ENCODE assay signal across 11 mouse cellular contexts in genomic region chr6:53363981-53364391, GRCm38 (mm10).
DNase-seq lines count a peak whose midpoint lies in the region; ATAC-seq lines count a peak whose summit lies in the region.
"Had no signal": no experiment of that assay in that cellular context is flagged by ENCODE, and none has a peak within 500 bp of the region (broad histone marks: within the 10 kb centered on the region; RNA-seq: fewer than 3 reads in every experiment).

No protein-coding gene starts in this region.

- H3K27ac ChIP-seq in hindbrain, embryonic 10.5 days: peak overlapping the region; percentile 29; the same call in 1 of the 2 replicates
- H3K27ac ChIP-seq in hindbrain, embryonic 16.5 days (ENCODE audit: low read depth, low read length): no peak overlapping the region
- H3K27ac ChIP-seq in embryonic facial prominence, embryonic 12.5 days: peak overlapping the region; percentile 80
- no peak overlapping the region for H3K27ac ChIP-seq in kidney, embryonic 14.5 days (ENCODE audit: low read depth, low read length)
- H3K27ac ChIP-seq: embryonic facial prominence, embryonic 15.5 days; liver, embryonic 13.5 days had no signal

- H3K9me3 ChIP-seq in hindbrain, embryonic 10.5 days: no peaks in the 10 kb centered on the region
- H3K9me3 ChIP-seq in hindbrain, embryonic 16.5 days (ENCODE audit: control insufficient read depth, low read length): no peaks in the 10 kb centered on the region
- H3K9me3 ChIP-seq in embryonic facial prominence, embryonic 12.5 days: no peaks in the 10 kb centered on the region
- H3K9me3 ChIP-seq in kidney, embryonic 14.5 days (ENCODE audit: control insufficient read depth, low read length): no peaks in the 10 kb centered on the region
- H3K9me3 ChIP-seq: embryonic facial prominence, embryonic 15.5 days; liver, embryonic 13.5 days had no signal

- DNase-seq in hindbrain, embryonic 10.5 days (ENCODE audit: low spot score): peak; percentile 46
- DNase-seq in skeletal muscle tissue, adult 2 months (ENCODE audit: low read depth, low spot score): peak; percentile 30
- DNase-seq in thymus, postnatal 0 days (ENCODE audit: low spot score): no peak
- DNase-seq in urinary bladder, postnatal 14 days (ENCODE audit: low spot score): no peak
- no peak for DNase-seq in adrenal gland, postnatal 36 days
- DNase-seq: liver, embryonic 13.5 days had no signal

- no peaks in the 10 kb centered on the region for H3K27me3 ChIP-seq in hindbrain, embryonic 10.5 days (ENCODE audit: insufficient read depth, poor library complexity, severe bottlenecking)
- no peaks in the 10 kb centered on the region for H3K27me3 ChIP-seq in hindbrain, embryonic 16.5 days (replicated peaks; ENCODE audit: control insufficient read depth, insufficient read depth, low read length)
- H3K27me3 ChIP-seq in embryonic facial prominence, embryonic 12.5 days: no peaks in the 10 kb centered on the region
- no peaks in the 10 kb centered on the region for H3K27me3 ChIP-seq in kidney, embryonic 14.5 days (ENCODE audit: control insufficient read depth, insufficient read depth, low read length)
- H3K27me3 ChIP-seq: embryonic facial prominence, embryonic 15.5 days; liver, embryonic 13.5 days had no signal

- 23% methylated on average over 4 of the region's 4 CpGs for WGBS in hindbrain, embryonic 10.5 days
- 47% methylated on average over 4 of the region's 4 CpGs for WGBS in hindbrain, embryonic 16.5 days
- 5% methylated on average over 4 of the region's 4 CpGs for WGBS in embryonic facial prominence, embryonic 12.5 days
- WGBS in kidney, embryonic 14.5 days: 6% methylated on average over 4 of the region's 4 CpGs

- no peak overlapping the region for H3K9ac ChIP-seq in hindbrain, embryonic 16.5 days (ENCODE audit: low read depth, low read length)
- H3K9ac ChIP-seq in embryonic facial prominence, embryonic 12.5 days: no peak overlapping the region
- no peak overlapping the region for H3K9ac ChIP-seq in kidney, embryonic 14.5 days (ENCODE audit: low read depth, low read length)
- H3K9ac ChIP-seq: embryonic facial prominence, embryonic 15.5 days; liver, embryonic 13.5 days had no signal

- H3K36me3 ChIP-seq in hindbrain, embryonic 10.5 days: no peaks in the 10 kb centered on the region
- H3K36me3 ChIP-seq in hindbrain, embryonic 16.5 days (ENCODE audit: control insufficient read depth, insufficient read depth, low read length): no peaks in the 10 kb centered on the region
- H3K36me3 ChIP-seq in embryonic facial prominence, embryonic 12.5 days: no peaks in the 10 kb centered on the region
- no peaks in the 10 kb centered on the region for H3K36me3 ChIP-seq in kidney, embryonic 14.5 days (ENCODE audit: control insufficient read depth, insufficient read depth, low read length)
- H3K36me3 ChIP-seq: embryonic facial prominence, embryonic 15.5 days; liver, embryonic 13.5 days had no signal

- H3K4me1 ChIP-seq in hindbrain, embryonic 10.5 days (replicated peaks): peaks cover 32% of the 10 kb centered on the region
- no peaks in the 10 kb centered on the region for H3K4me1 ChIP-seq in hindbrain, embryonic 16.5 days (ENCODE audit: control insufficient read depth, insufficient read depth, low read depth, low read length)
- H3K4me1 ChIP-seq in embryonic facial prominence, embryonic 12.5 days: peaks cover 23% of the 10 kb centered on the region
- peaks cover 10% of the 10 kb centered on the region for H3K4me1 ChIP-seq in kidney, embryonic 14.5 days (ENCODE audit: control insufficient read depth, insufficient read depth, low read length)
- H3K4me1 ChIP-seq: liver, embryonic 13.5 days had no signal

- no peak overlapping the region for H3K4me3 ChIP-seq in hindbrain, embryonic 10.5 days
- no peak overlapping the region for H3K4me3 ChIP-seq in hindbrain, embryonic 16.5 days (ENCODE audit: low read length)
- no peak overlapping the region for H3K4me3 ChIP-seq in embryonic facial prominence, embryonic 12.5 days
- H3K4me3 ChIP-seq in kidney, embryonic 14.5 days (ENCODE audit: low read length): no peak overlapping the region
- H3K4me3 ChIP-seq: embryonic facial prominence, embryonic 15.5 days; liver, embryonic 13.5 days had no signal

- ATAC-seq in hindbrain, embryonic 16.5 days: no peak
- no peak for ATAC-seq in embryonic facial prominence, embryonic 12.5 days (ENCODE audit: insufficient number of reproducible peaks, insufficient read depth, low FRiP score, low TSS enrichment)
- ATAC-seq in kidney, embryonic 14.5 days (ENCODE audit: low FRiP score, low TSS enrichment): peak; percentile 57
- ATAC-seq: midbrain, embryonic 16.5 days had no signal

- no peak overlapping the region for H3K4me2 ChIP-seq in hindbrain, embryonic 16.5 days (ENCODE audit: low read length)
- H3K4me2 ChIP-seq in embryonic facial prominence, embryonic 12.5 days (replicated peaks): 0 out of 2 replicates have a peak overlapping the region, but pooled peaks have one; percentile 3
- no peak overlapping the region for H3K4me2 ChIP-seq in kidney, embryonic 14.5 days (replicated peaks; ENCODE audit: low read depth, low read length)
- H3K4me2 ChIP-seq: embryonic facial prominence, embryonic 15.5 days; liver, embryonic 13.5 days had no signal

Comparison
In these comparisons a context has a peak if more than half of its experiments do, and no peak if none do; other contexts are left out.
1. H3K27ac ChIP-seq: peak in hindbrain, embryonic 10.5 days (single experiment) and embryonic facial prominence, embryonic 12.5 days (single experiment); none in hindbrain, embryonic 16.5 days (single experiment) and kidney, embryonic 14.5 days (single experiment).
2. DNase-seq: peak in hindbrain, embryonic 10.5 days (single experiment) and skeletal muscle tissue, adult 2 months (single experiment); none in thymus, postnatal 0 days (single experiment), urinary bladder, postnatal 14 days (single experiment) and adrenal gland, postnatal 36 days (0 of 2).